Mouse (Mus musculus): ENCODE results near the gene Usp51. TPM values are rescaled to one million over a fixed set of nuclear protein-coding genes. Genes with fewer than 3 reads are reported as not detected.
A peak's percentile ranks its signal among the peaks of the same experiment; 100 is the strongest.
"Not testable (repeated sequence)": the region's sequence is repeated elsewhere in the genome, so short reads cannot be mapped to it uniquely, and the experiment has no call there.

The Usp51 gene
- polyA plus RNA-seq, 1 experiment, result not detected

DNA sequence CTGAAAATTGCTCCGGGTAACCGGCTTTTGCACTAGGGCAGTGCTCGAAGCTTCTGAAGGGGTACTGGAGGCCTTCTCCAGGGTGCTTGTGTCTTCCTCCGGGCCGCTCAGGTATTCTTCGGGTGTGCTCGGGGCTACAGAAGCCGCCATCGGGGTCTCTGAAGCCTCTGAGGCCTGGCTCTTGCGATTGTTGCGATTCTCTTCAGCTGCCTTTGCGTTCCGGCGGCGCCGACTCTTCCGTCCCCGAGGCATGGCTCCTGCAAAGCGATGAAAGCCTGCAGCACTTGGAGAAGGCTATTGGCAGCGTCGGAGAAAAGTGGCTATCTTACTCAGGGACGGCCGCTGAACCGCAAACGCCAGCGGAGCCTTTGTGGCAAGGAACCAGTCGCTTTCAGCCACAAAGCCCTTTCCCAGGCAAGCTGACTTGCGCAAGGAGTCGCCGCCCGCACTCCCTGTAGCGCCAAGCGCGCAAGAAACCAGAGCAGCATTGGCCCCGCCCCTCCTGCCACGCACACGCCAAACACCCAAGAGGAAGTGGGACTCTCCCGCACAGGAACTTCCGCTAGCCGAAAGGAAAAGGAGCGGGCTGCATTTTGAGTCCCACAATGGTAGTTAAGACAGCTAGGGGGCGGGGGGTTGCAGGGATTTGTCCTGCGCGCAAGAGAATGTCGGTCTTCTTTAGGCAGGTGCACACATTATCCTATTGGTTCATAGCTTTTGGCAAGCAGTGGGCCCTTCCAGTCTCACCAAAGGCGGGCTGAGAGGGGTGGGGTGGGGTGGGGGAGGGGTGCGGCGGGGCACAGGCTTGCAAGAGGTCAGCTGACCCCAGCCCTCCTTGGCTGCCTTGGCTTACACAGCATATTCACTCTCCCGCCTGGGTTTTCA is 31.1 kb downstream of the Usp51 start, which contains the start of gene Mageh1:
Mageh1 (minus strand) TSS at position 489 of the 885 bp plus-strand sequence.
- H3K4me1 ChIP-seq (ENCODE audit: control insufficient read depth, insufficient read depth, low read length), result no peaks in the 10 kb centered on the region
- peak; percentile 62 for DNase-seq
- WGBS, result 26% methylated on average over 49 of the region's 49 CpGs
- no peak for TF ChIP-seq CTCF (IDR thresholded peaks at IDR 0.05; ENCODE audit: insufficient read depth, low read length)
- TF ChIP-seq POLR2A (IDR thresholded peaks at IDR 0.05; ENCODE audit: borderline replicate concordance, extremely low read depth, low read depth, low read length), result peak; percentile 44; the same call in 1 of the 2 replicates
- peak within 1 kb of the TSS; percentile 60 for H3K4me3 ChIP-seq (replicated peaks; ENCODE audit: extremely low read depth, low read depth, low read length)

GRCm38 (mm10) chrX:153037972-153038744 is 31.9 kb downstream of the Usp51 start:
- WGBS, result 40% methylated on average over 9 of the region's 22 CpGs
- DNase-seq; H3K4me1 ChIP-seq (ENCODE audit: control insufficient read depth, insufficient read depth, low read length); H3K4me3 ChIP-seq (replicated peaks; ENCODE audit: extremely low read depth, low read depth, low read length): not testable (repeated sequence)

Other genes starting within 250 kb of the Usp51 start
- gene Shroom2, start 237.0 kb upstream of the Usp51 start, polyA plus RNA-seq (2012; rRNA removed), result 4.8 and 5.2 TPM in 2 replicates
- 0.35 and 0.51 TPM in 2 replicates for gene Gpr143, start 224.5 kb upstream of the Usp51 start, polyA plus RNA-seq (2012; rRNA removed)
- 10.1 and 10.9 TPM in 2 replicates for gene Mageh1, start 31.1 kb downstream of the Usp51 start, polyA plus RNA-seq (2012; rRNA removed)
- not detected in 2 replicates for gene Foxr2, start 112.3 kb downstream of the Usp51 start, polyA plus RNA-seq (2012; rRNA removed)
- 2.4 and 3.5 TPM in 2 replicates for gene Rragb, start 133.5 kb downstream of the Usp51 start, polyA plus RNA-seq (2012; rRNA removed)
- 1.0 and 1.6 TPM in 2 replicates for gene Klf8, start 231.0 kb downstream of the Usp51 start, polyA plus RNA-seq (2012; rRNA removed)